Mouse (Mus musculus) cerebellum, adult 9-10 months (tissue): Measurements from ENCODE around the gene Mmp19.
"Not testable (repeated sequence)": the region's sequence is repeated elsewhere in the genome, so short reads cannot be mapped to it uniquely, and the experiment has no call there.

Source experiments
- DNase-seq: peaks from one replicate; pipeline ENCODE4 v3.0.0; 2022

Mmp19 gene

DNA sequence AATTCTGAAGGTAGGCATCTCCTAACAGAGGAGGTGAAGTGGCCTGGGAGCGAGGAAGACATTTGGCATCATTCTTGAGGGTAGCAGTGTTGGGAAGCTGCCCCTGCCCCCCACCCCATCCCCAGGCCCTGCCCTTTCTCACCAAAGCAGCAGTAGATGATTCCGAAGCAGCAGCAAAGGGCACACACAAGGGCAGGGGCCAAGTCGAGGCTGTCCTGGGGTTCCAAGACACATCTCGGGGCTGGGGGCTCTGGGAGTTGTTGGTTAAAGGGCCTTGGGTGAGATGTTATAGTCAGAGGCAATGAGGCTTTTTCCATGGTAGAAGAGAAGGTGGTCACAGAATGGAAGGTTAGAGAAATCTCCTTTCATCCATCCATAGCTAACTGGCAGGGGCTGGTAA lies 12.2 kb downstream of the Mmp19 start:
- no peak for DNase-seq

DNA sequence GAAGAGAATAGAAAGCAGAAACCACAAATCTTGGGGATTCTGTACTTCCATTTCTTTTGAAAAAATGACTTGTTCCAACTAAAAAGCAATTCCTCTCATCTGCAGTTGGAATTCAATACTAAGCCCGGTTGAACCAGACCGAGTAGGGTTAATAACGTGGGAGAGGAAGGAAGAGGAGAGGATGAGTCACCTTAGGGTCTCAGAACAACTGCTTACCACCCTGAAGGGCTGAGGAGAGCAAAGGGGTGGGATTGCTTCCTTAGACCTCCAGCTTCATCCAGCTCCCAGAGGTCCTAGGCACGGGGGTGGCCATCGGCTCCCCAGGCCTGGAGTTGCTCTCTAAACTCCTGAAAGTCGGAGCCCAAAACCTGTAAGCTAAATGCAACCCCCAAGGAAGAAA lies 12.7 kb downstream of the Mmp19 start:
- DNase-seq, result no peak

DNA sequence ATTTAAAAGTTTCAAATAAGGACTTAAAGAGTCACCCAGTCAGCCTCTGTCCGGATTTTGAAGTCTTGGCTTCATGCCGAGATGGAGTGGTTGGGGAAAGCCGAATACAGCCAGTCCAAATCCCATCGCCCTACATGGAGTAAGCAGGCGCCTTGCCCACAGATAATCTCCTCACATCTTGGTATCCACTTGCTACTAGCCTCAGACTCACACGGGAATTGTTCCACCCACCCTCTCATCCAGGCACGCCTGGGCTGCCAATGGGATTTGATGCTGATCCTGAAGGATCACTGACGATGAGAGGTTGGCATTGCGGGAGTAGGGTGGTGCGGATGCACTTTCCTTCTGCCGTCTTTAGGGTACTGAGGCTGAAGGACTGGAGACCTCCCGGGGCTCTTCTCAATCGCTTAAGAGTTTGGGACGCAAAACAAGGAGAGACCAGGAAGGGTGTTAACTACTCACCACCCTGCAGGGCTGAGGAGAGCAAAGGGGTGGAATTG lies 13.1 kb downstream of the Mmp19 start, which contains the start of gene Dnajc14:
TSS of gene Dnajc14 (plus strand) at position 292 of the 500 bp plus-strand sequence.
- peak; percentile 79 for DNase-seq

DNA sequence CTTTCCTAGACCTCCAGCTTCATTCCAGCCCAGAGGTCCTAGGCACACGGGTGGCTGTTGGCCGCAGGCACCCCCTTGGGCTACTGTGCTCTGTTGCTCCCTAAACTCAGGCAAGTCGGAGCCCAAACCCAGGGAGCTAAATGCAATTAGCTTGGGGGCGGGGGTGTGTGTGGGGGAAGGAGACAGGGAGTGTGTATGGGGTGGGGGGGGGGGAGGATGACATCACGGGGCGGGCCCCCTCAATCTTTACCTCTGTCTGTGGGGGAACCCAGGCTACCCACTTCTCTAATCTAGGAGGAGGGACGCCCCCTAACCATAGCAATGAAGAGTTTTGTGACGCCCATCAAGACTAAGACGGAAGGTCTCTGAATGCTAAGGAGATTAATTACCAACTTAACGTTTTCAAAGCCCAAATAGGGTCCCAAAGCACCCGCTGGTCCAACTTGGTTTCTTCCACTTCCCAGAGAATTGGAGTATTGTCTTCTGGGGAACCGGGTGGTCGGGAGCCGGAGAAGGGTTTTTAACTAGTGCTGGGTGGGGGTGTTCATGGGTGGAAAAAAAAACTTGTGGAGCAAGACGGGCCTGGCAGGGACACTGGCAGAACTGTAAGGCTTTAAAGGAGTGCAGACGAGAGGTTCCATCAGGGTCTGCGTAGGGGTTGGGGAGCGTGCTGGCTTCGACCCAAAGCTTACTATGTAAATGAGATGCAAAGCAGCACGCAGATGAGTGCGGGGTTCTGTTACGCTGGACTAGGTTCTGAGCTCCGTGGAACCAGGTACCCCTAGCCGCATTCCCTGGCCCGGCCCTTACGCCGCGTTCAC lies 13.8 kb downstream of the Mmp19 start, which contains the start of gene Tmem198b:
TSS of gene Tmem198b (minus strand) at position 100 of the 821 bp plus-strand sequence.
- peak; percentile 83 for DNase-seq

DNA sequence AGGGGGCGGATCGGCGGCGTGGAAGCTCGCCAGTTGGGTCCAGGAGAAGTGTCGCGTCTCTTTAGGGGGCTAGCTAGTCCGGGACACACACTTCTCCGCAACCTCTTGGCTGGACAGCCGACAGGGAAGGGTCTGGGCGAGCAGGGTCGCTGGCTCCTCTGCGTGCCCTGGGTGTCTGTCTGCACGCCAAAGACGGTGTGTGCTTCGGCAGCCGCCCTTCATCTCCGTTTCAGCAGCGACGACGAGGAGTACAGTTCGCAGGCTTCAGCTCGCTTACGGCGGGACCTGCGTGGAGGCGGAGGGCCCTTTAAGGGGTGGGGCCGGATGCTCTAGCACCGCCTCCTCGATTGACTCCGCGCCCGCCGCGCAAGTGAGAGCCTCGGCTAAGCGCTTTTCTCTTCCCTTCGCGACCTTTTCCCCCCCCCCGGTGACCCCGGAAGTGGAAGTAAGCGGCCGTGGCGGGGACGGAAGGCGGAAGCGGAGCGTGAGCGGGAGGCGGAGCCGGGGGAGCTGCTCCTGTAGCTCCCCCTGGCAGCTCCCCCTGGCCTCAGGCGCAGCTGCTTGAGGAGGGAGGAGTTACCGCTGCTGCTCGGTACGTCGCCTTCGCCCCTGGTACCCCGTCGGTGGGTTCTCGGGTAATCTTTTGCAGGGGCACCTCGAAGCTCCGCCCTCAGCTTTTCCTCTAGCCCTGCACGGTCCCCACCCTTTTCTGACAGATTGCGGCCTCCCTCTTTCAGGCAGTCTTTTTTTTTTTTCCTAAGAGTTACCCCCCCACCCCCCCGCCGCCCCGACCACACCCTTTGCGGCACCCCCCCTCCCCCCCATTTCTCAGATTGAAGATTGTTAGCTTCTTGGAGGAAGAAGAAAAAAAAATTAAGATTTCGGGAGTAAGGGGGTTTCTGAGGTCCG lies 14.6 kb downstream of the Mmp19 start:
- DNase-seq, result peak; percentile 94

DNA sequence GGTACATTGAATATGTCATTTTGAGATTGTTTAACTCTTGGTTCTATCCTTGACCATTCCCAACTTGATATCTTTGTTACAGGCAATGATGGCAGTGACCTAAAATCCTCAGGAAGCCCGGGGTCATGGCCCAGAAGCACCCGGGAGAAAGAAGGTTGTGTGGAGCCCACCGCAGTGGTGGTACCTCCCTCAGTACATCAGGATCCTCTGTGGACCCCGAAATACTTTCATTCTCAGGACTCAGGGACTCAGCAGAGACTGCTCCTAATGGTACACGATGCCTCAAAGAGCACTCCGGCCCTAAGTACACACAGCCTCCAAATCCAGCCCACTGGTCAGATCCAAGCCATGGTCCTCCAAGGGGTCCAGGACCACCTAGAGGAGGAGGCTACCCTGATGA lies 15.4 kb downstream of the Mmp19 start:
- peak; percentile 51 for DNase-seq

DNA sequence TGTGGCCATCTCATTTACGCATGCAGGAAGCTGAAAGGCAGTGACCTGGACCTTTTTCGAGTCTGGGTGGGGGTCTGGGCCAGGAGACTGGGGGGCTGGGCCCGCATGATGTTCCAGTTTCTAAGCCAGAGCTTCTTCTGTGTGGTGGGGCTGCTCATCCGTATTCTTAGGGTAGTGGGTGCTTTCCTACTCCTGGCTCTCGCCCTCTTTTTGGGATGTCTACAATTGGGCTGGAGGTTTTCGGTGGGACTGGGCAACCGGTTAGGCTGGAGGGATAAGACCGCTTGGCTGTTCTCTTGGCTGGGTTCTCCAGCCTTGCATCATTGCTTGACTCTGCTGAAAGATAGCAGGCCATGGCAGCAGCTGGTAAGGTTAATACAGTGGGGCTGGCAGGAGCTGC lies 16.3 kb downstream of the Mmp19 start:
- no peak for DNase-seq

DNA sequence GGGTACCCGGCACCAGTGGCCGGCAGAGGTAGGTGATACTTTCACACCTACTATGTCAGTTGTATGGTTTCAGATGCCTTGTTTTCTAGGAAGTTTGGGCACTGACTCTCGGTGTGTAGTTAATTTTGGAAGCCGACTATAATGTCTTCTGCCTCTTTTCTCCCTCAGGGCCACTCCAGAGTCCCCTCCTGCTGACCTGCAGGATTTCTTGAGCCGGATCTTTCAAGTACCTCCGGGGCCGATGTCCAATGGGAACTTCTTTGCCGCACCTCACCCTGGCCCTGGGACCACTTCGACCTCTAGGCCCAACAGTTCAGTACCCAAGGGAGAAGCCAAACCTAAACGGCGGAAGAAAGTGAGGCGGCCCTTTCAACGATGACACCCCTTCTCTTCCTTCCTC lies 26.3 kb downstream of the Mmp19 start, which contains the start of gene Sarnp:
TSS of gene Sarnp (plus strand) at position 301 of the 400 bp plus-strand sequence.
- no peak for DNase-seq

DNA sequence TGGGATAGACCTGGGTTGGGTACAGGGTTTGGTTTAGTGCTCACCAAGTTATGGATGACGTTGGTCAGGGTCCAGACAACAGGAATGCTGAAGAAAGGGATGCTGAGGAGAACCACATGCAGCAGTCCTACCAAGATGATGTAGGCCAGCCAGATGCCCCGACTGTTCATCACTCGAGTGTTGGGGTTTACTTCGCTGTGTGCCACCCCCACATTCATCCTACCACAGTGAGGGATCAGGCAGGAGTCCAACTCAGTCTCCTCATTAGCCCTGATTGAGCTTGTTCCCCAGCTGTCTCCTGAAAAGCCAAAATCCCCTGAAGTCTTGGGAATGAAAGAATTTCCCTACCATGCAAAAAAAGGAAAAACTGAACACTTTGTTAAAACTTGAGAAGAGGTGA lies 29.5 kb downstream of the Mmp19 start:
- peak; percentile 22 for DNase-seq

- peak; percentile 100 for DNase-seq
These were observed 30.8 kb downstream of the Mmp19 start, which contains the start of gene Ormdl2 for GRCm38 (mm10) chr10:128821358-128822056. Ormdl2 (minus strand) TSS chr10:128821645.

- DNase-seq, result no peak
These were observed 31.4 kb downstream of the Mmp19 start for GRCm38 (mm10) chr10:128822135-128822534.

DNA sequence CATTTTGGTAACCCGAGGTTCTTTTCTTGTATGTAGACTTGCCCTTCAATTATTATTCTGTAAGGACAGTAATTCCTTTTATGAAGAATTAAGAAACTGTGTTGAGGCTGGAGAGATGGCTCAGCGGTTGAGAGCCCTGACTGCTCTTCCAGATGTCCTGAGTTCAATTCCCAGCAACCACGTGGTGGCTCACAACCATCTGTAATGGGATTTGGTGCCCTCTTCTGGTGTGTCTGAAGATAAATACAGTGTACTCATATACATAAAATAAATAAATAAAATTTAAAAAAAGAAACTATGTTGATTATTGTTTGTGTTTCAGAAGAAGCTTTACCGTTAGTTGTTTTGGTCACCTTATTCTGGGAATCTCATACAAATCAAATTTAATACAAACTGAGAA lies 32.4 kb downstream of the Mmp19 start:
- not testable (repeated sequence) for DNase-seq

GRCm38 (mm10) chr10:128823821-128824220 lies 33.1 kb downstream of the Mmp19 start:
- DNase-seq, result no peak

- DNase-seq, result no peak
These were observed 46.7 kb downstream of the Mmp19 start for GRCm38 (mm10) chr10:128837400-128837799.

- no peak for DNase-seq
These were observed 48.7 kb downstream of the Mmp19 start for GRCm38 (mm10) chr10:128839434-128839833.

DNA sequence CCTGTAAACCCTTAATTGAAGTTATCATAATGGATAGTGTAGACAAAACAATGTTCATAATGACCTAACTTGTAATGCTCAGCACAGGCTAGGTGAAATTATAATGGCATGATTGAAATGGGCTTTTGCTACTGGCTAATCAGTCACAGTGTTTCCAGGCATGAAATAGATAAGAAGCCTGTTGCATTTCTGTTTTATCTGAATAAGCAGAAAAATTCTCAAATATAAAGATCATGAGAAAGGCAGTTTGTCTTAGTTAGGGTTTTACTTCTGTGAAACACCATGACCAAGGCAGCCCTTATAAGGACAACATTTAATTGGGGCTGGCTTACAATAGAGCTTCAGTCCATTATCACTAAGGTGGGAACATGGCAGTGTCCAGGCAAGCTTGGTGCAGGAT lies 49.9 kb downstream of the Mmp19 start:
- no peak for DNase-seq

DNA sequence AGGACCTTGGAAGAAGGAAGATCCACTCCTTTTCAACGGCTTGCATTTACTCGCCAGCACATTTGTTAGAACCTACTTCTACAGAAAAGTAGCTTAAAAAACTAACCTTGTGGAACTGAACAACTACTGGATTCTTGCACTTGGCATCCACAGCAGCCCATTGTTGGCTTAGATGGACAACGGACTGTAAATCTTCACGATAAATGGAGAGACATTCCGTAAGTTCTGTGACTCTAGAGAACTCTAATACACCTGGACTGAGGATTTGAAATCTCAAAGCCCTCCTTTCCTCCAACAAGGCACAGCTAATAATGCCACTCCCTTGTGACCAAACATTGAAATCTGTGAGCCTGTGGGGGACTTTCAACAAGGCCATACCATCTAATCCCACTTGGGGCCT lies 52.5 kb downstream of the Mmp19 start:
- DNase-seq, result no peak

- DNase-seq, result peak; percentile 25
These were observed 54.8 kb downstream of the Mmp19 start for GRCm38 (mm10) chr10:128845516-128845915.

- DNase-seq, result no peak
These were observed 56.0 kb downstream of the Mmp19 start for GRCm38 (mm10) chr10:128846664-128847063.

GRCm38 (mm10) chr10:128848426-128848825 lies 57.7 kb downstream of the Mmp19 start:
- no peak for DNase-seq

- DNase-seq, result no peak
These were observed 59.6 kb downstream of the Mmp19 start for GRCm38 (mm10) chr10:128850339-128850738.
